Comparison of ENCODE assay signal across 8 mouse cellular contexts in the genomic region with DNA sequence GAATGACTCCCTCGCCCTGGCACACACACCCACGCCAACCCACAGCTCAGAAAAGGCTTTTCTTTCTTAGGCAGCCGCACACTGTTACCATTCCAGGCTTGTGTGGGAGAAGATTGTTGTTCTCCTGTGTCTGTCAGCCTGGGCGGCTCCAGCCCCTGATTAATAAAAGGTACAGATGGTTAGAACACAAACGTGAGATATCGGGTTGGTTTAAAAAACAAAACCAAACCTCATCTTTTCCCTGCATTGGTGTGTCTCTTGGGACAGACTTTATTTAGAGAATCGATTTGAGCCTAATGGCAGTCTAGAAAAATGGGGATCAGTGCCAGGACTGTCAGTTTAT. TPM values are rescaled to one million over a fixed set of nuclear protein-coding genes. Genes with fewer than 3 reads are reported as not detected.
DNase-seq lines count a peak whose midpoint lies in the region; ATAC-seq lines count a peak whose summit lies in the region.

No protein-coding gene starts in this region.

- H3K4me1 ChIP-seq in erythroblast, embryonic 14.5 days (ENCODE audit: control insufficient read depth): peaks cover 27% of the 10 kb centered on the region
- peaks cover 10% of the 10 kb centered on the region; the same call in 1 of the 2 replicates for H3K4me1 ChIP-seq in kidney, embryonic 16.5 days (ENCODE audit: insufficient read depth, low read length)
- peaks cover 6% of the 10 kb centered on the region; the same call in 1 of the 2 replicates for H3K4me1 ChIP-seq in limb, embryonic 15.5 days
- H3K4me1 ChIP-seq in neural tube, embryonic 12.5 days: 0 out of 2 replicates have a peak, but pooled peaks cover 2% of the 10 kb centered on the region

- peak overlapping the region; percentile 86 for H3K9ac ChIP-seq in kidney, embryonic 16.5 days (replicated peaks; ENCODE audit: low read length)
- H3K9ac ChIP-seq in limb, embryonic 15.5 days: peak overlapping the region; percentile 52
- peak overlapping the region; percentile 76 for H3K9ac ChIP-seq in neural tube, embryonic 12.5 days

- peak overlapping the region; percentile 89 for H3K4me2 ChIP-seq in kidney, embryonic 16.5 days (replicated peaks; ENCODE audit: low read depth, low read length)
- peak overlapping the region; percentile 81 for H3K4me2 ChIP-seq in limb, embryonic 15.5 days
- H3K4me2 ChIP-seq in neural tube, embryonic 12.5 days (replicated peaks): peak overlapping the region; percentile 94

- peak overlapping the region; percentile 66; the same call in 1 of the 2 replicates for H3K27ac ChIP-seq in kidney, embryonic 16.5 days (ENCODE audit: low read length)
- 0 out of 2 replicates have a peak overlapping the region, but pooled peaks have one; percentile 93 for H3K27ac ChIP-seq in limb, embryonic 15.5 days
- no peak overlapping the region for H3K27ac ChIP-seq in neural tube, embryonic 12.5 days

- peak overlapping the region; percentile 98 for H3K4me3 ChIP-seq in erythroblast, embryonic 14.5 days (replicated peaks)
- peak overlapping the region; percentile 94 for H3K4me3 ChIP-seq in kidney, embryonic 16.5 days (ENCODE audit: low read length)
- peak overlapping the region; percentile 91 for H3K4me3 ChIP-seq in limb, embryonic 15.5 days
- H3K4me3 ChIP-seq in neural tube, embryonic 12.5 days: peak overlapping the region; percentile 94

- H3K36me3 ChIP-seq in erythroblast, embryonic 14.5 days (ENCODE audit: control insufficient read depth): no peaks in the 10 kb centered on the region; the same call in 1 of the 2 replicates
- no peaks in the 10 kb centered on the region for H3K36me3 ChIP-seq in kidney, embryonic 16.5 days (ENCODE audit: insufficient read depth, low read length)
- H3K36me3 ChIP-seq in limb, embryonic 15.5 days: no peaks in the 10 kb centered on the region
- no peaks in the 10 kb centered on the region for H3K36me3 ChIP-seq in neural tube, embryonic 12.5 days

- no peak for ATAC-seq in erythroblast, adult 5-6 weeks (replicated peaks; ENCODE audit: low FRiP score, poor library complexity, severe bottlenecking)
- ATAC-seq in frontal cortex, adult (ENCODE audit: low TSS enrichment): peak; percentile 66
- ATAC-seq in kidney, embryonic 16.5 days (ENCODE audit: low FRiP score, low TSS enrichment): no peak
- ATAC-seq in limb, embryonic 15.5 days (ENCODE audit: insufficient number of reproducible peaks, low FRiP score, low TSS enrichment, low read depth): no peak
- no peak for ATAC-seq in neural tube, embryonic 12.5 days (ENCODE audit: low FRiP score, low read depth)

- no peaks in the 10 kb centered on the region for H3K9me3 ChIP-seq in erythroblast, embryonic 14.5 days (ENCODE audit: control insufficient read depth, low read length)
- peaks cover 2% of the 10 kb centered on the region; the same call in 1 of the 2 replicates for H3K9me3 ChIP-seq in kidney, embryonic 16.5 days (ENCODE audit: low read length)
- H3K9me3 ChIP-seq in limb, embryonic 15.5 days: no peaks in the 10 kb centered on the region
- no peaks in the 10 kb centered on the region for H3K9me3 ChIP-seq in neural tube, embryonic 12.5 days

- no peaks in the 10 kb centered on the region for H3K27me3 ChIP-seq in erythroblast, embryonic 14.5 days (ENCODE audit: control insufficient read depth)
- H3K27me3 ChIP-seq in kidney, embryonic 16.5 days (ENCODE audit: insufficient read depth, low read length): no peaks in the 10 kb centered on the region
- H3K27me3 ChIP-seq in limb, embryonic 15.5 days: no peaks in the 10 kb centered on the region
- H3K27me3 ChIP-seq in neural tube, embryonic 12.5 days (replicated peaks): no peaks in the 10 kb centered on the region

- DNase-seq in c-Kit-positive CD71-positive TER-119-negative erythroid progenitor cells, embryonic 14.5 days (ENCODE audit: low read depth): peak; percentile 20
- no peak for DNase-seq in urinary bladder, postnatal 25 days (ENCODE audit: low spot score)

- 5% methylated on average over 7 of the region's 7 CpGs for WGBS in kidney, embryonic 16.5 days
- WGBS in limb, embryonic 15.5 days: 6% methylated on average over 7 of the region's 7 CpGs
- 8% methylated on average over 7 of the region's 7 CpGs for WGBS in neural tube, embryonic 12.5 days

RNA-seq across cellular contexts. Expression of gene Ankrd28, which starts 0.9 kb away (rescaled TPM):
- polyA plus RNA-seq in erythroblast, embryonic 14.5 days (2012): 0.02 and 0.04 TPM in 2 replicates
- 79.4 and 80.5 TPM in 2 replicates for total RNA-seq in erythroblast, adult 5-6 weeks (2015; ENCODE audit: low replicate concordance)
- total RNA-seq in erythroblast, adult 5-6 weeks (2017; ENCODE audit: low replicate concordance): 147 and 157 TPM in 2 replicates
- 7.3 and 7.5 TPM in 2 replicates for polyA plus RNA-seq in kidney, embryonic 16.5 days (2015; fragmentation: Nextera tagmentation; extraction: Ambion mirVana)
- 9.8 and 10.0 TPM in 2 replicates for polyA plus RNA-seq in limb, embryonic 15.5 days (2015; fragmentation: Nextera tagmentation; extraction: Ambion mirVana)
- polyA plus RNA-seq in neural tube, embryonic 12.5 days (2016; fragmentation: Nextera tagmentation; extraction: Ambion mirVana): 10.9 and 11.2 TPM in 2 replicates
